Mouse (Mus musculus) liver, adult 2 months (tissue): ENCODE data around the gene Mab21l3.

ENCODE experiments used
- CTCF ChIP-seq: fragments of 200-500 bp; IDR thresholded peaks from 2 replicates; pipeline ENCODE4 v1.5.1; 2011; ENCODE audit warnings: low read depth, low read length, control low read depth
- POLR2A ChIP-seq: fragments of 200-500 bp; IDR thresholded peaks from 2 replicates; pipeline ENCODE4 v1.6.1; 2011; ENCODE audit warnings: low read length, control low read depth; ENCODE audit not compliant: insufficient read depth; ENCODE audit errors: extremely low read depth

GRCm38 (mm10) chr3:101851363-101851762 is 2.6 kb upstream of the Mab21l3 start:
- TF ChIP-seq POLR2A: no peak
- TF ChIP-seq CTCF: no peak
